Mouse (Mus musculus) bone marrow, adult 2 months (tissue): Measurements from ENCODE around the gene Clps.
A peak's percentile ranks its signal among the peaks of the same experiment; 100 is the strongest.

Experiments
- CTCF ChIP-seq: fragments of 200-500 bp; IDR thresholded peaks from 2 replicates; pipeline ENCODE4 v1.5.1; 2011; ENCODE audit warnings: low read length, control low read depth; ENCODE audit not compliant: control insufficient read depth, insufficient read depth
- POLR2A ChIP-seq: fragments of 200-500 bp; IDR thresholded peaks from 2 replicates; pipeline ENCODE4 v1.6.1; 2011; ENCODE audit warnings: low read depth, mild to moderate bottlenecking, control low read depth, low read length, borderline replicate concordance; ENCODE audit not compliant: control insufficient read depth

GRCm38 (mm10) chr17:28517956-28518614, 42.5 kb downstream of the Clps start:
- no peak for TF ChIP-seq CTCF
- TF ChIP-seq POLR2A = peak; percentile 57; the same call in 1 of the 2 replicates
